Mouse (Mus musculus): ENCODE data around the gene Gm17268.

Gm17268 gene

GRCm38 (mm10) chr11:82032136-82032535, 6.2 kb downstream of the Gm17268 start:
- DNase-seq (ENCODE audit: low spot score), result no peak

- DNase-seq (ENCODE audit: low spot score), result no peak
These were observed 8.2 kb downstream of the Gm17268 start for GRCm38 (mm10) chr11:82030171-82030570.

GRCm38 (mm10) chr11:82023769-82024168, 14.6 kb downstream of the Gm17268 start:
- no peak for DNase-seq (ENCODE audit: low spot score)

- DNase-seq (ENCODE audit: low spot score), result no peak
These were observed 15.8 kb downstream of the Gm17268 start for GRCm38 (mm10) chr11:82022504-82023056.

- DNase-seq (ENCODE audit: low spot score), result no peak
These were observed 17.0 kb downstream of the Gm17268 start for GRCm38 (mm10) chr11:82021406-82021805.

- DNase-seq (ENCODE audit: low spot score), result no peak
These were observed 18.6 kb downstream of the Gm17268 start for GRCm38 (mm10) chr11:82019793-82020192.

- DNase-seq (ENCODE audit: low spot score), result no peak
These were observed 19.0 kb downstream of the Gm17268 start for GRCm38 (mm10) chr11:82019389-82019788.

- DNase-seq (ENCODE audit: low spot score), result no peak
These were observed 22.1 kb downstream of the Gm17268 start for GRCm38 (mm10) chr11:82016181-82016780.

- no peak for DNase-seq (ENCODE audit: low spot score)
These were observed 23.3 kb downstream of the Gm17268 start for GRCm38 (mm10) chr11:82015066-82015465.

- DNase-seq (ENCODE audit: low spot score), result no peak
These were observed 24.6 kb downstream of the Gm17268 start for GRCm38 (mm10) chr11:82013756-82014155.

GRCm38 (mm10) chr11:82011411-82012193, 26.8 kb downstream of the Gm17268 start:
- DNase-seq (ENCODE audit: low spot score), result no peak

GRCm38 (mm10) chr11:82010115-82010514, 28.2 kb downstream of the Gm17268 start:
- no peak for DNase-seq (ENCODE audit: low spot score)

GRCm38 (mm10) chr11:82006796-82007423, 31.5 kb downstream of the Gm17268 start:
- DNase-seq (ENCODE audit: low spot score), result peak; percentile 15

- no peak for DNase-seq (ENCODE audit: low spot score)
These were observed 33.6 kb downstream of the Gm17268 start for GRCm38 (mm10) chr11:82004810-82005209.

- no peak for DNase-seq (ENCODE audit: low spot score)
These were observed 37.8 kb downstream of the Gm17268 start for GRCm38 (mm10) chr11:82000581-82000980.

- no peak for DNase-seq (ENCODE audit: low spot score)
These were observed 38.9 kb downstream of the Gm17268 start for GRCm38 (mm10) chr11:81999469-81999868.

GRCm38 (mm10) chr11:81998646-81999045, 39.7 kb downstream of the Gm17268 start:
- no peak for DNase-seq (ENCODE audit: low spot score)

- no peak for DNase-seq (ENCODE audit: low spot score)
These were observed 41.3 kb downstream of the Gm17268 start for GRCm38 (mm10) chr11:81997085-81997484.

GRCm38 (mm10) chr11:81996172-81996841, 42.1 kb downstream of the Gm17268 start:
- DNase-seq (ENCODE audit: low spot score), result peak; percentile 36

GRCm38 (mm10) chr11:81983146-81983545, 55.2 kb downstream of the Gm17268 start:
- no peak for DNase-seq (ENCODE audit: low spot score)

GRCm38 (mm10) chr11:81982191-81982590, 56.2 kb downstream of the Gm17268 start:
- no peak for DNase-seq (ENCODE audit: low spot score)

All from ovary, postnatal 10 days (tissue).